20 mouse cellular contexts compared by ENCODE assay signal in the genomic region with DNA sequence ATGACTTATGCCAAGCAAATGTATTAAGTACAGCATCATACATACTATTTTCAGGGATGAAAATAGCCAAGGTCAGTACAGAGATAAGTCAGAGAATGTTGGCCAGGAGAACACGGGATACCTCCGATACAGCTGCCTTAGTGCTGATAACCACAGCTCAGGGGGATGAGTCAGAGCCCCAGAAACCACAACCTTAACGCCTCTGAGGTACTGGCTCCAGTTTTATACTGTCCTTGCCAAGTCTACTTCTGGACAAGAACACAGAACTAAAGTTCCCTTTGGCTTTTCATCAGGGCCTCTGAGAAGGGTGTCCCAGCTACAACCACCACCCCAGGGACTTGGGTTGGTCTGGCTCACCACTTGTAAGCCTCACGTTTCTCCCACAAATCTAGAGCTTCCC. TPM values are rescaled to one million over a fixed set of nuclear protein-coding genes. Genes with fewer than 3 reads are reported as not detected.
DNase-seq lines count a peak whose midpoint lies in the region; ATAC-seq and TF ChIP-seq lines count a peak whose summit lies in the region.
"Had no signal": no experiment of that assay in that cellular context is flagged by ENCODE, and none has a peak within 500 bp of the region (broad histone marks: within the 10 kb centered on the region; RNA-seq: fewer than 3 reads in every experiment).

No protein-coding gene starts in this region.

- peaks cover 23 to 31% of the 10 kb centered on the region in 2 experiments for H3K4me1 ChIP-seq in MEL (ENCODE audit: control insufficient read depth in 1 of 2, insufficient read depth in 2 of 2, low read length in 2 of 2)
- H3K4me1 ChIP-seq in liver, embryonic 11.5 days (replicated peaks; ENCODE audit: control insufficient read depth, insufficient read depth, low read length) = peaks cover 12% of the 10 kb centered on the region
- no peaks in the 10 kb centered on the region for H3K4me1 ChIP-seq in hindbrain, embryonic 12.5 days
- H3K4me1 ChIP-seq: embryonic facial prominence, embryonic 13.5 days; midbrain, embryonic 15.5 days had no signal

- no peak overlapping the region for H3K4me3 ChIP-seq in MEL (ENCODE audit: control insufficient read depth in 1 of 2, insufficient read depth in 1 of 2, low read depth in 2 of 2, low read length in 2 of 2)
- no peak overlapping the region for H3K4me3 ChIP-seq in liver, embryonic 11.5 days (ENCODE audit: low read depth, low read length)
- H3K4me3 ChIP-seq in hindbrain, embryonic 12.5 days = no peak overlapping the region
- H3K4me3 ChIP-seq: embryonic facial prominence, embryonic 13.5 days; midbrain, embryonic 15.5 days had no signal

- TF ChIP-seq EP300 in MEL (IDR thresholded peaks at IDR 0.05; ENCODE audit: low read depth in 1 of 2, low read length in 2 of 2) = peak; percentile 99 to 100

- 0 out of 2 replicates have a peak overlapping the region, but pooled peaks have one; percentile 6 for H3K4me2 ChIP-seq in liver, embryonic 11.5 days
- no peak overlapping the region for H3K4me2 ChIP-seq in hindbrain, embryonic 12.5 days (replicated peaks)
- H3K4me2 ChIP-seq: embryonic facial prominence, embryonic 13.5 days; midbrain, embryonic 15.5 days had no signal

- no peaks in the 10 kb centered on the region for H3K79me2 ChIP-seq in MEL (ENCODE audit: control insufficient read depth, insufficient read depth, low read length, poor library complexity)

- no peak for TF ChIP-seq POLR2A in MEL (IDR thresholded peaks at IDR 0.05; ENCODE audit: control insufficient read depth in 1 of 2, insufficient read depth in 1 of 2, low read depth in 1 of 2, low read length in 2 of 2, poor library complexity in 1 of 2)

- H3K27ac ChIP-seq in MEL (ENCODE audit: control insufficient read depth, low read depth, low read length) = peak overlapping the region; percentile 91
- no peak overlapping the region for H3K27ac ChIP-seq in liver, embryonic 11.5 days (ENCODE audit: low read depth, low read length)
- H3K27ac ChIP-seq in hindbrain, embryonic 12.5 days = no peak overlapping the region
- H3K27ac ChIP-seq: embryonic facial prominence, embryonic 13.5 days; midbrain, embryonic 15.5 days had no signal

- TF ChIP-seq CTCF in MEL (IDR thresholded peaks at IDR 0.05 in 2 of 3, conservative IDR thresholded peaks at IDR 0.05 in 1 of 3; ENCODE audit: control insufficient read depth in 1 of 3, insufficient read depth in 1 of 3, low read depth in 2 of 3, low read length in 3 of 3, poor library complexity in 1 of 3, severe bottlenecking in 1 of 3) = no peak

- peaks cover 6 to 35% of the 10 kb centered on the region in 2 experiments for H3K36me3 ChIP-seq in MEL (ENCODE audit: control insufficient read depth in 1 of 2, insufficient read depth in 2 of 2, low read length in 2 of 2)
- peaks cover 12% of the 10 kb centered on the region for H3K36me3 ChIP-seq in liver, embryonic 11.5 days (ENCODE audit: control insufficient read depth, insufficient read depth, low read length)
- H3K36me3 ChIP-seq in hindbrain, embryonic 12.5 days = peaks cover 48% of the 10 kb centered on the region

- no peaks in the 10 kb centered on the region for H3K9me3 ChIP-seq in MEL (replicated peaks; ENCODE audit: insufficient read depth, low read length)
- no peaks in the 10 kb centered on the region for H3K9me3 ChIP-seq in liver, embryonic 11.5 days (ENCODE audit: control insufficient read depth, low read length)
- no peaks in the 10 kb centered on the region for H3K9me3 ChIP-seq in hindbrain, embryonic 12.5 days (replicated peaks)
- H3K9me3 ChIP-seq: embryonic facial prominence, embryonic 13.5 days; midbrain, embryonic 15.5 days had no signal

- peak; percentile 48 for DNase-seq in 3134 (ENCODE audit: extremely low read depth, insufficient read length, low spot score)
- peak; percentile 94 for DNase-seq in MEL (ENCODE audit: low read depth, low spot score)
- no peak for DNase-seq in liver, embryonic 11.5 days (ENCODE audit: low spot score)
- no peak for DNase-seq in left cerebral cortex, postnatal 14 days (ENCODE audit: low spot score in 2 of 2)
- DNase-seq in layer of hippocampus, postnatal 25 days (ENCODE audit: extremely low spot score in 1 of 2, low spot score in 1 of 2) = no peak
- DNase-seq: cerebellum, adult 8-10 months; forebrain, postnatal 0 days; kidney, postnatal 25 days; thymus, adult 2 months had no signal

- intact Hi-C loops in left cerebral cortex, postnatal 14 days (cut with DNase I) = no loop called here

- H3K9ac ChIP-seq in MEL (ENCODE audit: control insufficient read depth, low read depth, low read length, poor library complexity, severe bottlenecking) = no peak overlapping the region
- H3K9ac ChIP-seq in liver, embryonic 11.5 days (ENCODE audit: low read depth, low read length) = no peak overlapping the region
- H3K9ac ChIP-seq in hindbrain, embryonic 12.5 days = no peak overlapping the region
- H3K9ac ChIP-seq: embryonic facial prominence, embryonic 13.5 days; forebrain, postnatal 0 days; midbrain, embryonic 15.5 days had no signal

- no peak for TF ChIP-seq RAD21 in MEL (IDR thresholded peaks at IDR 0.05; ENCODE audit: low read depth, low read length)

- ATAC-seq in common myeloid progenitor, adult 5-6 weeks (replicated peaks; ENCODE audit: low read depth, poor library complexity, severe bottlenecking) = peak; percentile 76
- ATAC-seq in liver, embryonic 11.5 days (replicated peaks; ENCODE audit: low FRiP score) = peak; percentile 80
- no peak for ATAC-seq in hindbrain, embryonic 12.5 days (ENCODE audit: low FRiP score)
- ATAC-seq in megakaryocyte, adult 5-6 weeks (ENCODE audit: poor library complexity, severe bottlenecking) = no peak
- ATAC-seq: forebrain, postnatal 0 days; lung, postnatal 0 days; midbrain, embryonic 15.5 days had no signal

- no peaks in the 10 kb centered on the region for H3K27me3 ChIP-seq in MEL (ENCODE audit: control insufficient read depth in 1 of 2, insufficient read depth in 2 of 2, low read length in 2 of 2)
- H3K27me3 ChIP-seq in liver, embryonic 11.5 days (replicated peaks; ENCODE audit: control insufficient read depth, insufficient read depth, low read length) = no peaks in the 10 kb centered on the region
- no peaks in the 10 kb centered on the region for H3K27me3 ChIP-seq in hindbrain, embryonic 12.5 days
- H3K27me3 ChIP-seq: embryonic facial prominence, embryonic 13.5 days; midbrain, embryonic 15.5 days had no signal

- WGBS in liver, embryonic 11.5 days = 32% methylated on average over 4 of the region's 4 CpGs
- WGBS in hindbrain, embryonic 12.5 days = 87% methylated on average over 4 of the region's 4 CpGs

TF ChIP-seq in MEL, 35 proteins besides CTCF, POLR2A, EP300 and RAD21 (continues in another document):
- TF ChIP-seq E2F4 (IDR thresholded peaks at IDR 0.05; ENCODE audit: borderline replicate concordance, low read depth, low read length) (no peak), RCOR1 (IDR thresholded peaks at IDR 0.05; ENCODE audit: low read depth, low read length) (peak; percentile 95), NELFE (IDR thresholded peaks at IDR 0.05; ENCODE audit: low read depth, low read length) (no peak), SMC3 (IDR thresholded peaks at IDR 0.05; ENCODE audit: low read depth, low read length) (no peak)

RNA-seq across cellular contexts. Expression of a gene that starts 4.0 kb away (rescaled TPM):
- not detected in 2 replicates for total RNA-seq in MEL (2012; rRNA removed)
- not detected for polyA plus RNA-seq in MEL (2012; ENCODE audit: insufficient read depth in 1 of 2, insufficient read length in 2 of 2, low read depth in 1 of 2, low replicate concordance in 2 of 2, missing spikeins in 1 of 2)
- not detected in 2 replicates for total RNA-seq in common myeloid progenitor, adult 5-6 weeks (2017)
- polyA plus RNA-seq in liver, embryonic 11.5 days (2014; fragmentation: Nextera tagmentation; extraction: Ambion mirVana) = not detected in 2 replicates
- not detected in 2 replicates for polyA plus RNA-seq in hindbrain, embryonic 12.5 days (2016; fragmentation: Nextera tagmentation; extraction: Ambion mirVana)
- total RNA-seq in left cerebral cortex, postnatal 14 days (2021) = not detected
- not detected in 2 replicates for total RNA-seq in megakaryocyte, adult 5-6 weeks (2015)
- not detected in 2 replicates for total RNA-seq in megakaryocyte, adult 5-6 weeks (2017)
- total RNA-seq in layer of hippocampus, postnatal 25 days (2021) = not detected
- total RNA-seq: adrenal gland, postnatal 4 days; forebrain, postnatal 0 days; granulocyte monocyte progenitor cell, adult 5-6 weeks; left cerebral cortex, postnatal 10 days; neutrophil, adult 5-6 weeks had no signal
- polyA plus RNA-seq: embryonic facial prominence, embryonic 13.5 days; forebrain, postnatal 0 days; intestine, embryonic 14.5 days; lung, postnatal 0 days; midbrain, embryonic 15.5 days had no signal

RNA-seq across cellular contexts. Expression of a gene that starts 12.8 kb away (rescaled TPM):
- 8.1 and 10.4 TPM in 2 replicates for total RNA-seq in MEL (2012; rRNA removed)
- 10 to 100 TPM in 1 of 2 experiments, not detected in 1; 14.7 TPM for polyA plus RNA-seq in MEL (2012; ENCODE audit: insufficient read depth in 1 of 2, insufficient read length in 2 of 2, low read depth in 1 of 2, low replicate concordance in 2 of 2, missing spikeins in 1 of 2)
- total RNA-seq in common myeloid progenitor, adult 5-6 weeks (2017) = 13.4 and 32.3 TPM in 2 replicates
- 19.4 and 20.2 TPM in 2 replicates for polyA plus RNA-seq in liver, embryonic 11.5 days (2014; fragmentation: Nextera tagmentation; extraction: Ambion mirVana)
- 42.2 and 44.8 TPM in 2 replicates for polyA plus RNA-seq in hindbrain, embryonic 12.5 days (2016; fragmentation: Nextera tagmentation; extraction: Ambion mirVana)
- total RNA-seq in left cerebral cortex, postnatal 14 days (2021) = 10 to 100 TPM; 48.7 to 53.4 TPM
- total RNA-seq in megakaryocyte, adult 5-6 weeks (2015) = 20.8 and 25.2 TPM in 2 replicates
- 20.7 and 20.9 TPM in 2 replicates for total RNA-seq in megakaryocyte, adult 5-6 weeks (2017)
- 10 to 100 TPM; 49.8 to 51.0 TPM for total RNA-seq in layer of hippocampus, postnatal 25 days (2021)

RNA-seq across cellular contexts. Expression of a gene that starts 12.8 kb away (rescaled TPM):
- total RNA-seq in MEL (2012; rRNA removed) = 50.8 and 60.8 TPM in 2 replicates
- 10 to 100 TPM in 1 of 2 experiments, not detected in 1; 40.3 TPM for polyA plus RNA-seq in MEL (2012; ENCODE audit: insufficient read depth in 1 of 2, insufficient read length in 2 of 2, low read depth in 1 of 2, low replicate concordance in 2 of 2, missing spikeins in 1 of 2)
- 47.2 and 52.2 TPM in 2 replicates for total RNA-seq in common myeloid progenitor, adult 5-6 weeks (2017)
- 46.1 and 49.9 TPM in 2 replicates for polyA plus RNA-seq in liver, embryonic 11.5 days (2014; fragmentation: Nextera tagmentation; extraction: Ambion mirVana)
- polyA plus RNA-seq in hindbrain, embryonic 12.5 days (2016; fragmentation: Nextera tagmentation; extraction: Ambion mirVana) = 35.0 and 36.1 TPM in 2 replicates
- 10 to 100 TPM; 18.1 to 18.8 TPM for total RNA-seq in left cerebral cortex, postnatal 14 days (2021)
- 10.9 and 12.1 TPM in 2 replicates for total RNA-seq in megakaryocyte, adult 5-6 weeks (2015)
- total RNA-seq in megakaryocyte, adult 5-6 weeks (2017) = 18.8 and 20.5 TPM in 2 replicates
- total RNA-seq in layer of hippocampus, postnatal 25 days (2021) = 10 to 100 TPM; 17.2 to 23.0 TPM

RNA-seq across cellular contexts. Expression of a gene that starts 41.2 kb away (rescaled TPM):
- total RNA-seq in MEL (2012; rRNA removed) = 1,152 and 1,208 TPM in 2 replicates
- 1,000 to 10,000 TPM in 1 of 2 experiments, 100 to 1,000 TPM in 1; 227 to 1,291 TPM for polyA plus RNA-seq in MEL (2012; ENCODE audit: insufficient read depth in 1 of 2, insufficient read length in 2 of 2, low read depth in 1 of 2, low replicate concordance in 2 of 2, missing spikeins in 1 of 2)
- 2,029 and 2,484 TPM in 2 replicates for total RNA-seq in common myeloid progenitor, adult 5-6 weeks (2017)
- 879 and 893 TPM in 2 replicates for polyA plus RNA-seq in liver, embryonic 11.5 days (2014; fragmentation: Nextera tagmentation; extraction: Ambion mirVana)
- 631 and 677 TPM in 2 replicates for polyA plus RNA-seq in hindbrain, embryonic 12.5 days (2016; fragmentation: Nextera tagmentation; extraction: Ambion mirVana)
- total RNA-seq in left cerebral cortex, postnatal 14 days (2021) = 100 to 1,000 TPM; 185 to 191 TPM
- 843 and 873 TPM in 2 replicates for total RNA-seq in megakaryocyte, adult 5-6 weeks (2015)
- total RNA-seq in megakaryocyte, adult 5-6 weeks (2017) = 1,331 and 1,501 TPM in 2 replicates
- 100 to 1,000 TPM; 196 to 221 TPM for total RNA-seq in layer of hippocampus, postnatal 25 days (2021)

Comparison
In these comparisons a context has a peak if more than half of its experiments do, and no peak if none do; other contexts are left out.
1. DNase-seq: peak in 3134 (single experiment) and MEL (single experiment); none in liver, embryonic 11.5 days (single experiment), left cerebral cortex, postnatal 14 days (0 of 2) and layer of hippocampus, postnatal 25 days (0 of 2).
2. ATAC-seq: peak in common myeloid progenitor, adult 5-6 weeks (single experiment) and liver, embryonic 11.5 days (single experiment); none in hindbrain, embryonic 12.5 days (single experiment) and megakaryocyte, adult 5-6 weeks (single experiment).